Mouse (Mus musculus) C2C12 (cell line): ENCODE measurements around the gene Espn.

Experiments used
- CTCF ChIP-seq: IDR thresholded peaks from one replicate; pipeline ENCODE4 v1.5.1; 2011; ENCODE audit not compliant: control insufficient read depth, insufficient read depth, insufficient read length
- FOSL1 ChIP-seq: IDR thresholded peaks from one replicate; pipeline ENCODE4 v1.8.0; 2011; ENCODE audit warnings: mild to moderate bottlenecking, low read length; ENCODE audit not compliant: poor library complexity, insufficient read depth, severe bottlenecking
- USF1 ChIP-seq: IDR thresholded peaks from one replicate; pipeline ENCODE4 v1.6.1; 2011; ENCODE audit warnings: low read depth, mild to moderate bottlenecking, control low read depth, moderate library complexity

DNA sequence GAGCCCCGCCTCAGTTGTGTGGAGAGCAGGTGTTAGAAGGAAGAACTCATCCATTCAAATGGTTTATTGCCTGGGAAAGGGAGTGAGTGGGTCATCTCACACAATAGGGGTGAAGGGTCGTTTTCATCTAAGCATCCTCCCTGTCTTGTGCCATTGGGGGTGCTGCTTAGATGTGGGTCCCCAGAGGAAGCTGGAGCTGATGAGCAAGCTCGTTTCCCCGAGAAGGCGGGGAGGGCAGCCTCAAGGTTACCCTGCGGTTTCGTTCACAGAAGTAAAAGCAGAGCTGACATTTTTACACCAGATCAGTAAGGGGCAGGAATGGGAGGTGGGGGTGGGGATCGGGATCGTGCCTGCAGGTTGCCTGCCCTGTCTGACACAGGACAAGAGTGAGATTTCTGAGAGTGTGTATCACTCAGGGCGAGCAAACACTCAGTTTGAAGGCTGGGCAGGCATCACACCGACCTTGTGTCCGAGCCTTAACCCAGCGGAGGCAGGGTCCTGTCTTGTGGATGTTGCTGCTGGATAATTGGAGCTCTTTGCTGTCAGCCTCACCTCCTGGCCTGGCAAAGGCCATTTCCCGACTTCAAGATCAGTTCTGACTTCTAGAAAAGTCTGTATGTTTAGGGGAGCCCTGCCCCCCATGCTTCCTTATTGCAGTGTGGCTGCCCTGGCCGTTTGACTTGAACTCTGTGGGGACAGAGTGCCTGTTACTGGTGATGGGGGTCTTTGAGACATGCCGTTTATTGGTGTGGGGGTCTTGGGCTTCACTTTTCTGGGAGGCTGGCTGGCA, 26.9 kb upstream of the Espn start:
- no peak for TF ChIP-seq CTCF
- TF ChIP-seq FOSL1, result no peak
- TF ChIP-seq USF1, result no peak
